Mouse (Mus musculus): Measurements from ENCODE around the gene Thsd4. TPM values are rescaled to one million over a fixed set of nuclear protein-coding genes. Genes with fewer than 3 reads are reported as not detected.

Gene Thsd4
- polyA plus RNA-seq, 1 experiment from 2014 or later = 3.3 TPM

- Histone ChIP-seq H3K27ac (no peak overlapping the region), H3K4me2 (no peak overlapping the region), H3K27me3 (replicated peaks) (0 out of 2 replicates have a peak, but pooled peaks cover 5% of the 10 kb centered on the region), H3K9me3 (replicated peaks) (no peaks in the 10 kb centered on the region), H3K4me1 (peaks cover 7% of the 10 kb centered on the region; the same call in 1 of the 2 replicates), H3K4me3 (no peak overlapping the region), H3K36me3 (no peaks in the 10 kb centered on the region), H3K9ac (no peak overlapping the region)
- no peak for ATAC-seq
- 76% methylated on average over 5 of the region's 5 CpGs for WGBS (ENCODE audit: insufficient replicate concordance)
Observed at GRCm38 (mm10) chr9:59949981-59950380, 571.9 kb downstream of the Thsd4 start.

DNA sequence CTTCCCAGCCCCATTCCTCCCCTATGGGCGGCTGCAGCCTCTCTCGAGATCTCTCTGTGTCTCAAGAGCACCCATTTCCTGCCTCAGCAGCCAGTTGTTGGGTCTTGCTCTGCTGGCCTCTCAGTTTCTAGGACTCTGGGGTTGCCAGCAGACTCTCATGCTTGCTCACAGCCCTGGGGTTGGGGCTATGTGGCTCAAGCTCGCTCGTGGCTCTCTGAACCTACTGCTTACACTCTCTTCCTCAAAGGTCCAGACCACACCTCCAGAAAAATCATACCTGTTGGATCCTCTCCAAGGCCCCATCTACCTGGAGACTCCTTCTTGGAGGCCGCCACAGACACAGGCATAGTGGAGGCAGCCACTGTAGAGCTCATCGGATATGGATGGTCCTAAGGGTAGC is 572.3 kb downstream of the Thsd4 start:
- H3K27me3 ChIP-seq (replicated peaks) = 0 out of 2 replicates have a peak, but pooled peaks cover 5% of the 10 kb centered on the region
- peaks cover 7% of the 10 kb centered on the region; the same call in 1 of the 2 replicates for H3K4me1 ChIP-seq
- no peak overlapping the region for H3K4me3 ChIP-seq
- no peaks in the 10 kb centered on the region for H3K36me3 ChIP-seq
- H3K4me2 ChIP-seq = no peak overlapping the region
- 57% methylated on average over 6 of the region's 6 CpGs for WGBS (ENCODE audit: insufficient replicate concordance)
- ATAC-seq = no peak
- no peaks in the 10 kb centered on the region for H3K9me3 ChIP-seq (replicated peaks)
- H3K27ac ChIP-seq = no peak overlapping the region
- H3K9ac ChIP-seq = no peak overlapping the region

- 79% methylated on average over 17 of the region's 17 CpGs for WGBS (ENCODE audit: insufficient replicate concordance)
- Histone ChIP-seq H3K9ac (no peak overlapping the region), H3K27ac (no peak overlapping the region), H3K4me1 (peaks cover 7% of the 10 kb centered on the region; the same call in 1 of the 2 replicates), H3K9me3 (replicated peaks) (no peaks in the 10 kb centered on the region), H3K4me3 (no peak overlapping the region), H3K4me2 (no peak overlapping the region), H3K27me3 (replicated peaks) (0 out of 2 replicates have a peak, but pooled peaks cover 5% of the 10 kb centered on the region), H3K36me3 (no peaks in the 10 kb centered on the region)
- ATAC-seq = no peak
Observed at GRCm38 (mm10) chr9:59948691-59949250, 573.1 kb downstream of the Thsd4 start.

DNA sequence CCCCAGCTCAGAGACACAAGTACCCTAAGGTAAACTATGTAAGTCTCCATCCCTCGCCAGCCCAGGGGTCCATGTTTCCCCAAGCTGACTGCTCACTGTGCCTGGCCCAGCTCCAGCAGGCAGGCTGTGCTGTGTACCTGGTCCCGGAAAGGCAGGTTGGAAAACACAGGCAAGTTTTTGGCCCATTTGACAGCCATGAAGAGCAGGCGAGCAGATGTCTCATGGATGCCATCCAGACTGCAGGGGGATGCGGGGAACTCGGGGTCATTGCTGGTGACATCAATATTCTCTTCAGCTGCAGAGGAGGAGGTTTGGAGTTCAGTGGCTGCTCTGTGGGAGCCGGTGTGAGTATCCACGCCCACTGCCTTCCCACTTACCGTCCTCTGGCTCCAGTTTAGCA is 573.6 kb downstream of the Thsd4 start:
- no peak overlapping the region for H3K4me3 ChIP-seq
- H3K27ac ChIP-seq = no peak overlapping the region
- 59% methylated on average over 8 of the region's 8 CpGs for WGBS (ENCODE audit: insufficient replicate concordance)

DNA sequence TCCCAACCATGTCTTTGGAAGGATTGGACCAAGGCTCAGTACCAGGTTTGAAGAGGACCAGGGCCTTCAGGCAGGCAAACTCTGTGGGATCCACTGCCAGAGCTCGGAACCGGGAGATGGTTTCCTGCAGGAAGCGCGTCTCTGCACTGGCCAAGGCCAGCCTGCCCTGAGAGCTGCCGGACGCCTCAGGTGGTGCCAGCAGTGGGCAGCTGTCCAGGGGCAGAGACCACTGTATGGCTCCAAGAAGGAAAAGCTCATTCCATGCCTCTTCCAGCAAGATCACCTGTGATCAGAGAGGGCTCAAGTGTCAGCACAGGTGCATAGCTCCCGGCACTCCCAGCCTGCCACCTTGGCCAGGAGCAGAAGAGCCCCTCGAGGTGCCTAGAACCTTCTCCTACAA is 574.6 kb downstream of the Thsd4 start:
- Histone ChIP-seq H3K36me3 (no peaks in the 10 kb centered on the region), H3K4me1 (no peaks in the 10 kb centered on the region), H3K27me3 (replicated peaks) (0 out of 2 replicates have a peak, but pooled peaks cover 8% of the 10 kb centered on the region), H3K9me3 (replicated peaks) (no peaks in the 10 kb centered on the region), H3K4me2 (no peak overlapping the region), H3K4me3 (no peak overlapping the region), H3K27ac (no peak overlapping the region), H3K9ac (no peak overlapping the region)
- no peak for ATAC-seq
- WGBS (ENCODE audit: insufficient replicate concordance) = 72% methylated on average over 8 of the region's 8 CpGs

More for the DNA sequence above, 573.6 kb downstream of the Thsd4 start:
- Histone ChIP-seq H3K27me3 (replicated peaks) (0 out of 2 replicates have a peak, but pooled peaks cover 7% of the 10 kb centered on the region), H3K9ac (no peak overlapping the region), H3K9me3 (replicated peaks) (no peaks in the 10 kb centered on the region), H3K36me3 (no peaks in the 10 kb centered on the region), H3K4me2 (no peak overlapping the region), H3K4me1 (peaks cover 7% of the 10 kb centered on the region; the same call in 1 of the 2 replicates)
- no peak for ATAC-seq

- Histone ChIP-seq H3K9ac (no peak overlapping the region), H3K4me1 (0 out of 2 replicates have a peak, but pooled peaks cover 2% of the 10 kb centered on the region), H3K4me2 (no peak overlapping the region), H3K27me3 (replicated peaks) (peaks cover 15% of the 10 kb centered on the region; the same call in 1 of the 2 replicates), H3K36me3 (no peaks in the 10 kb centered on the region), H3K27ac (no peak overlapping the region), H3K9me3 (replicated peaks) (no peaks in the 10 kb centered on the region), H3K4me3 (no peak overlapping the region)
- WGBS (ENCODE audit: insufficient replicate concordance) = 55% methylated on average over 3 of the region's 3 CpGs
- ATAC-seq = no peak
Observed at GRCm38 (mm10) chr9:59945241-59945640, 576.6 kb downstream of the Thsd4 start.

GRCm38 (mm10) chr9:59943826-59944225 is 578.0 kb downstream of the Thsd4 start:
- H3K4me3 ChIP-seq = no peak overlapping the region

DNA sequence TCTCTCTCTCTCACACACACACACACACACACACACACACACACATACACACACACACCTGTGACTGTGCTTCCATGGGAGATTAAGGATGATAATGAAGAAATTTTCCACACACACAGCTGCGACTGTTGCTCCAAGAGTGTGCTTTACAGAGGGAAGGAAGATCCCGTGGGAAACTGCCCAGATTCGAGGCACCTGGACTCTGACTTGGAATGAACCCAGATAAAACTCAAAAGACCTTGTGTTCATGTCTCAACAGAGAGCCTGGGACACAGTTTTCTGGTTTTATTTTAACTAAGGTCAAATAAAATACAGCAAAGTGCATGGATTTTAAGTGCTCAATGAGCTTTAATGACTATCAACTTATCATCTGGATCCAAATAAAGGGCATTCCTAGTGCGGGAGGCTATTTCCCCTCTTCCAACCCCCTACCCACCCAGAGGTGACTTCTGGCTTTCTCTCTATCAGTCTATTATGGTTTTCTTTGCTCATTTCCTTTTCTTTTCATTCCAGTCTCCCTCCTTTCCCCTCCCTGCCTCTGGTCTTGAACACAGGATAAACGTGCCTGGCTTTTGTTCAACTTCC is 579.3 kb downstream of the Thsd4 start:
- no peak overlapping the region for H3K4me3 ChIP-seq
- H3K36me3 ChIP-seq = no peaks in the 10 kb centered on the region
- H3K27ac ChIP-seq = no peak overlapping the region
- H3K4me2 ChIP-seq = no peak overlapping the region
- no peak for ATAC-seq
- 0 out of 2 replicates have a peak, but pooled peaks cover 2% of the 10 kb centered on the region for H3K4me1 ChIP-seq
- H3K27me3 ChIP-seq (replicated peaks) = peaks cover 10% of the 10 kb centered on the region; the same call in 1 of the 2 replicates
- no peak overlapping the region for H3K9ac ChIP-seq
- no peaks in the 10 kb centered on the region for H3K9me3 ChIP-seq (replicated peaks)
- WGBS (ENCODE audit: insufficient replicate concordance) = 44% methylated on average over 5 of the region's 5 CpGs

More at GRCm38 (mm10) chr9:59943826-59944225, 578.0 kb downstream of the Thsd4 start:
- Histone ChIP-seq H3K4me1 (0 out of 2 replicates have a peak, but pooled peaks cover 2% of the 10 kb centered on the region), H3K9me3 (replicated peaks) (no peaks in the 10 kb centered on the region), H3K36me3 (no peaks in the 10 kb centered on the region), H3K4me2 (no peak overlapping the region), H3K9ac (no peak overlapping the region), H3K27me3 (replicated peaks) (peaks cover 12% of the 10 kb centered on the region; the same call in 1 of the 2 replicates), H3K27ac (no peak overlapping the region)
- ATAC-seq = no peak
- 65% methylated on average over 6 of the region's 6 CpGs for WGBS (ENCODE audit: insufficient replicate concordance)

DNA sequence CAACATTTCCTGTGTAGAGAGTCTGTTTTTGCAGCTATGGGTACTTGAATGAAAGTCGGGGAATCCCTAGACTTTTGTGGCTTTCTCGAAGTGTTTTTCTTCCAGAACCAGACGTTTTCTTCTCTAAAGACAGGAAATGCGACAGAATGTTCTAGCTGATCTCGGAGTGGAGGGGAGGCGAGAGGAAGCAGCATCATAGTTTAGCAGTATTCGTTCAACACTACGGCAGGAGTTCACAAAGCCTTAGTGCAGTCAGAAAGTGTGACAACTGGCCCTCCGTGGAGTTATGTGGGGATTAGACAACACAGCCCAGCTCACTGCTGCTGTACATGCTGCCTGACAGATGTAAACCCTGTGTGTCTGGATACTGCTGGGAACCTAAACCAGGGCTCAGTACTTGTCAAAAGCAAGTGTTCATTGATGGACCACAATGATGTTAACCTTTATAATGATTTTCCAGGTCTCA is 579.9 kb downstream of the Thsd4 start:
- no peak overlapping the region for H3K27ac ChIP-seq
- ATAC-seq = no peak
- no peaks in the 10 kb centered on the region for H3K9me3 ChIP-seq (replicated peaks)
- no peak overlapping the region for H3K4me2 ChIP-seq
- no peak overlapping the region for H3K4me3 ChIP-seq
- H3K36me3 ChIP-seq = no peaks in the 10 kb centered on the region
- H3K4me1 ChIP-seq = 0 out of 2 replicates have a peak, but pooled peaks cover 2% of the 10 kb centered on the region
- H3K9ac ChIP-seq = no peak overlapping the region
- peaks cover 10% of the 10 kb centered on the region; the same call in 1 of the 2 replicates for H3K27me3 ChIP-seq (replicated peaks)
- WGBS (ENCODE audit: insufficient replicate concordance) = 31% methylated on average over 9 of the region's 9 CpGs

DNA sequence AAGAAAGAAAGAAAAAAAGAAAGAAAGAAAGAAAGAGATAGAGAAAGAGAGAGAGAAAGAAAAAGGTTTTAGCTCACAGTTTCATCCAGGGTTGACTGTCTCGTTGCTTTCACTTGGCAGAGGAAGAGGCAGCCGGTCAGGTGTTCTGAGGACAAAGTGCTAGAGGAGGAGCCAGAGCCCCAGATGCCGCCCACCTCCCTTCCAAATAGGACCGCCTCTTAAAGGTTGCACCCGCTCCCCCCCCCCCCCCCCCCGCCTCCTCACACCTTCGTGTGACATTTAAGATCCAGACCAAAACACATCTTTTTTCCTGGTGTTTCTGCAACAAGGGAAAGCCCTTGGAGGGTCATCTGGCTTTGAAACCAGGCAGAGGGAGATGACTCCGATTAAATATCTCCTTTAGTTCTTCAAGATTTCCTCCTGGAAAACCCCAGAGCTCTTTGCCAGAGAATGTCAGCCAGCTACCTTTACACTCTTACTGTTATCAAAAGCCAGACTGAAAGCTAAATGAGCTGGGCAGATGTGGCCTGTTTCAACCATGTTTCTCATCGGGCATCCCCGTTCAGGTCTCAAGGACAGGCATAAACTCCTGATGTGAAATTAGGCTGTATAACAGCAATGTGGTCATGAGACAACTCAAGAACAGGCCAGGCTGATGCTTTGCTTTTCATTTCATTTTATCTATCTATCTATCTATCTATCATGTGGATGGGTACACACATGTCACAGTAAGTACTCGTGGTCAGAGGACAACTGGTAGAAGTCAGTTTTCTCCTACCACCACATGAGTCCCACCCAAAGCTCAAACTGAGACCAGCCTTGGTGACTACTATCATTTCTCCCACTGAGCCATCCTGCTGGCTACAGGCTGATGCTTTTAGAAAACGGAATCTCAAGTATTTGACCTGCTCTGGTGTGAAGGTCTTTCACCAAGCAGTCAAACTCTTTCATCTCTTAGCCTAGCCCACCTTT is 580.6 kb downstream of the Thsd4 start:
- no peaks in the 10 kb centered on the region for H3K36me3 ChIP-seq
- WGBS (ENCODE audit: insufficient replicate concordance) = 55% methylated on average over 12 of the region's 12 CpGs
- no peak overlapping the region for H3K9ac ChIP-seq
- ATAC-seq = no peak
- H3K4me3 ChIP-seq = no peak overlapping the region
- H3K4me2 ChIP-seq = no peak overlapping the region
- no peak overlapping the region for H3K27ac ChIP-seq
- H3K9me3 ChIP-seq (replicated peaks) = no peaks in the 10 kb centered on the region
- 0 out of 2 replicates have a peak, but pooled peaks cover 2% of the 10 kb centered on the region for H3K4me1 ChIP-seq
- peaks cover 10% of the 10 kb centered on the region; the same call in 1 of the 2 replicates for H3K27me3 ChIP-seq (replicated peaks)

- Histone ChIP-seq H3K4me1 (0 out of 2 replicates have a peak, but pooled peaks cover 2% of the 10 kb centered on the region), H3K9me3 (replicated peaks) (no peaks in the 10 kb centered on the region), H3K9ac (no peak overlapping the region), H3K4me3 (no peak overlapping the region), H3K27ac (no peak overlapping the region), H3K27me3 (replicated peaks) (peaks cover 10% of the 10 kb centered on the region; the same call in 1 of the 2 replicates), H3K4me2 (no peak overlapping the region), H3K36me3 (no peaks in the 10 kb centered on the region)
- 63% methylated on average over 2 of the region's 2 CpGs for WGBS (ENCODE audit: insufficient replicate concordance)
- no peak for ATAC-seq
Observed at GRCm38 (mm10) chr9:59939691-59940090, 582.2 kb downstream of the Thsd4 start.
